Mouse (Mus musculus): ENCODE results near the gene Enpep.

DNA sequence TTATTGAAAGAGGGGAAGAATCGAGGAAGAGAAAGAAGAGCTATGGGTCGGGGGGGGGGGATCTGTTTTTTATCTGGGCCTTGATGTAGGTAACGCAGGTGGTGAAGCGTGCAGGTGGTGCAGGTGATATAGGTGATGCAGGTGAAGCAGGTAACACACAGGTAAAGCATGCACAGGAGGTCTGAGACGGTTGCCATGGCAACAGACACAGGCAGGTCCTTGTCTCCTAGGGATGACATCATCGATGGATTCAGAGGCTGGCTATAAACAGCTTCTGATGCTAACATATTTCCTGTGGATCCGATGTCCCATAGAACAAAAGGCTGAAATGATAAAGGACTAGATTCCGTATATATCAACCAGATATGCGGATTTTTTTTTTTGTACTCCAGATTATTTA, 81.5 kb downstream of the Enpep start:
- no peak for TF ChIP-seq CTCF (IDR thresholded peaks at IDR 0.05; ENCODE audit: borderline replicate concordance, extremely low read depth, insufficient read depth, insufficient read length)
- TF ChIP-seq POLR2A (IDR thresholded peaks at IDR 0.05; ENCODE audit: borderline replicate concordance, extremely low read depth, insufficient read depth, insufficient read length, poor library complexity, severe bottlenecking), result no peak
